Mouse (Mus musculus) left cerebral cortex, postnatal 10 days (tissue): ENCODE data around the gene Nr6a1. TPM values are rescaled to one million over a fixed set of nuclear protein-coding genes. Genes with fewer than 3 reads are reported as not detected.

Source experiments
- DNase-seq, 2 experiments: peaks; one replicate each; pipeline ENCODE4 v3.0.0; 2021 to 2022; ENCODE audit warnings: low spot score in 2 of 2, mixed read lengths in 1 of 2; ENCODE audit errors: extremely low spot score in 1 of 2
- intact Hi-C: fragments of 180-260 bp; cut with DNase I; formaldehyde crosslinking; loops from one replicate; pipeline ENCODE4 v1.15.1; 2025
- total RNA-seq, 2 experiments: library from RNA; stranded (reverse); gene quantifications; 2 replicates each; pipeline ENCODE4 v1.2.3; 2021

Gene Nr6a1
- 1 to 10 TPM; 5.3 to 5.8 TPM for total RNA-seq

DNA sequence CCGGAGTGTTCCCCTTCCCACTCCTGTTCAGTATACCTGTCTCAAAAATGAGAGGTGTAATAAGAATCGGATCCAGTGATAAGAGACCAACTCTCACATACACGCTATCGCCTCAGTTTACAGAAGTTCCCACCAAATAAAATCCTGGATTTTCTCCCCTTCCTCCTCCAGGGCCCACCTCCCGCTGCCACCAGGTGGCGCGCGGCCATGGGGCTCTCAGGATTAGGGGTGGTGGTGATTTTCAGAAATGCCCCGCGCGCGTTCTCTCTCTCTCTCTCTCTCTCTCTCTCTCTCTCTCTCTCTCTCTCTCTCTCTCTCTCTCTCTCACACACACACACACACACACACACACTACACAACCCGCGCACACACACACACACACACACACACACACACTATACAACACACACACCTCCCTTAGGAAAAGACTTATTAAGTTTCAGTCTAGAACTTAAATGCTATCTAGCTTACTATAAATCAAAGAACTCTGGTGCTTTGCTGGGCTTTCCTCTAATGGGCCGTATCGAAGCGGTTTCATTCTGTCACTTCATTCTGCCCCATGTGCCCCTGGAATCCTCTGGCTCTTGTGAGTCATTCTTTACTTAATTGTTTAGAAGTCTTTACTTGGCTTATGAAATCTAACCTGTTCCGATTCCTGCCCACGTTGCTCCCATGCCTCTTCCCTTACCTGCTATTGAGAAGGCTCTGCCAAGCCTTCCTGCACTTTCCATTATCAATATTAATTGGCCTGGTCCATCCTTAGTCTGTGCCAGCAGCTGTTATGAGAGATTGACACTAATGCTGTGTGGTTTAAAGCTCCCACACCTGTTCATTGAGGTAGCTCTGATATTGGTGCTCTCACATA lies at the start of gene Nr6a1:
Gene Nr6a1 (minus strand): TSS at position 574 of the 865 bp plus-strand sequence.
- intact Hi-C loops: loop anchor here (2.0 kb wide), 1 partner anchor 69 kb away; the partner anchor contains the start of gene Wdr38

DNA sequence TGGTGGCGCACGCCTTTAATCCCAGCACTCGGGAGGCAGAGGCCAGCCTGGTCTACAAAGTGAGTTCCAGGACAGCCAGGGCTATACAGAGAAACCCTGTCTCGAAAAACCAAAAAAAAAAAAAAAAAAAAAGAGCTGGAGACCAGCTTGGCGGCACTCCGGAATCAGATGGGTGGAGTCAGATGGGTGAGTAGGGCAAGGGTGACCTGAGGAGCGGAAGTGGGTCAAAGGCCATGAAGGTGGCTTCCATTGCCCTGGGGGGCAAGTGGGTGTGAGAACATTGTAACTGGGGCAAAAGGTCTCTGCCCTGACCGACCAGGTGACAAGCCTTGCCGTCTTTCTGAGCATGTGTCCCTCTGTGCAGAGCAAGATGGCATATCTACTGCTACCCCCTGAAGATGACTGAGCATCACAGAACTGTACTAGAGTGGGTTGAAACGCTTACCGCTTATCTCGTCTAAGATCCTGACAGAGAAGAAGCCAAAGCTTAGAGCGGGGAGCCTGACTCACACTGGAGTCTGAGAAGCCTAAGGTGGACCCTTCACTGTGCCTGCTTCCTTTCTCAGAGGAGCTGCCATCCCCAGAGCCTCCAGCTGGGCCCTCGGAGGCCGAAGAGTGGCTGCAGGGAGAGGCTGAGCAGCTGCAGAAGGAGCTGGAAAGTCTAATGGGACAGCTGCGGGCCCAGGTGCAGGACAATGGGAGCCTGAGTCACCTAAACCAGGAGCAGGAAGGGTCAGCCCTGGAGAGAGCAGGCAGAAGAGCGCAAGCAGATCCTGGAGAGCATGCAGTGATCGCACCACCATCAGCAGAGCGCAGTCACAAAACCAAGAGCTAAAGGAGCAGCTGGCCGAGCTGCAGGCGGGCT lies 48.7 kb upstream of the Nr6a1 start:
- no peak for DNase-seq
- intact Hi-C loops: no loop called here

More for the DNA sequence above, at the start of gene Nr6a1:
- DNase-seq: peak in 1 of 2 experiments; percentile 84

DNA sequence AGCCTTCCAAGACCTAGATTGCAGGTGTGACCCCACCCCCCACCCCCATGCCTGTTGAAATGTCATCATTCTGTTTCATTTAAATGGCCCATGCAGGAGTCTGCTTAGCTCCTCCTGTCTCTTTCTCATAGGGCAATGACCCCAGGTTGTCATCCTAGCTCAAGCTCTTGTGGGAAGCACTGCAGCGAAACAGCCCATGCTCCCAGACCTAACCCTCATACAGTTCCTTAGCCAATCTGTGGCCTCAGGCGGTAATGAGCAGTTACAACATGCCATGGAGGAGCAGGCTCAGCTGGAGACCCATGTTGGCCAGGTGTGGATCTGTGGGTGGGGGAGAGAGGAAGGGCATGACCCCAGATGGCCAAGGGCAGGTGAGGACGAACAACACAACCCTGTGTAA lies 47.7 kb upstream of the Nr6a1 start:
- DNase-seq: no peak
- intact Hi-C loops: no loop called here

DNA sequence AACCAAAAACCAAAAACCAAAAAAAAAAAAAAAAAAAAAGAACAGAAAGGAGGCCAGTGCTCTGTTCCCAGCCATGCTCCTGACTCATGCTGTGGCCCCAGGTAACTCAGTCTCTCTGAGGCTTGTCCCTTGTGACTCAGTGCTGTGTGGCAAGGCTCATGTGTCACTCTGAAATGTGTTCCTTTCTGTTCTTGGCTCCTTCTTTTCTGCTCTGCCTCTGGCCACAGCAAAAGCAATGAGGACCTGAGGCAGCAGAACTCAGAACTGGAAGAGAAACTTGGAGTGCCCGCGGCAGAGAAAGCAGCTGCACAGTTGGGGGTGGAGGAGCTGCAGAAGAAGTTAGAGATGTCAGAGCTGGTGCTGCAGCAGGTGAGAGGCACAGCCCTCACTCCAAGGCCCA lies 46.7 kb upstream of the Nr6a1 start:
- no peak for DNase-seq
- intact Hi-C loops: no loop called here

DNA sequence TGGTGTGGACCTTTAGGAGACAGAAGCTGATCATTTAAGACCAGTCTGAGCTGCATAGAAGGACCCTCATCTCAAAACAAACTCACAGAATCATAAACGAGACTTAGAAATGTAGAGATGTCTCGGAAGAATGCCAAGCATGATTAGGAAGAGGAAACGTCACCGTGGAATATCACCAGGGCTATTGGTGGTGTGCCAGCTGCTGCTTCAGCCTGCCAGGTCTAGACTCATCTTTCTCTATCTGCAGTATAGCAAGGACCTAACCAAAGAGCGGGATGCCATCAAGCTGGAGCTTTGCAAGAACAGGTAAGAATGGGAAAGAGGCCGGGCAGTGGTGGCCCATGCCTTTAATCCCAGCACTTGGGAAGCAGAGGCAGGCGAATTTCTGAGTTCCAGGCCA lies 46.2 kb upstream of the Nr6a1 start:
- DNase-seq: no peak
- intact Hi-C loops: no loop called here

DNA sequence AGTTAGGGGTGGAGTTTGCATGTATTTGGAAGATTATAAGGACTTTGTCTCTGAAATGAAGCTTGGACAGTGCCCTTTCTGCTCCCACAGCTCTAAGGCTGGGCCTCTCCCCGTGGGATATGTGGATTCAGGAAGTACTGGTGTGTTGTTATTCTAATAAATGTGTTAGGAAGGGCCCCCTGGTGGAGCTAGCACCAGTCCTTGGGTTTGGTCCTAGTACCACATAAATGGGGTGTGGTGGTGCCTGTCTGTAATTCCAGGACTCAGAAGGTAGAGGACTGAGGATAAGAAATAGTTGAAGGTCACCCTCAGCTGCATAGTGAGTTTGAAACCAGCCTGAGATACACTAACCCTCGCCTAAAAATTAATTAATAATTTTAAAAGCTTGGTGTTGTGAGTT lies 45.7 kb upstream of the Nr6a1 start:
- DNase-seq: no peak
- intact Hi-C loops: no loop called here

DNA sequence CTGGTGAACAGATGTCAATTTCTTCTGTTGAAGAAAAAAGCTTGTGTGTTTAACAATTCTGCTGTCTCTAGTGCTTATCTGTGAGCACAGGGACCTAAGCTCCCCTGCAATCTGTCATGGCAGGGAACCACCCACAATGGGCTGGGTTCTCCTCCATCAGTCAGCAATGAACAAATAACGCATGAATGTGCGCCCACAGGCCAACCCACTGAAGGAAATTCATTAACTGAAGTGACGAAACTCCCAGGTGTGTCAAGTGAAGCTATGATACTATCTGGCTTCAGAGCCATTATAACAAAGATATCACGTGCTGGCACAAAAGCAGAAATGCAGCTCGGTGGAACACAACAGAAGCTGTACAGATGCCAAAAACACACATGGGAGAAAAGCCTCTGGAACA lies 42.6 kb upstream of the Nr6a1 start:
- no peak for DNase-seq
- intact Hi-C loops: no loop called here

DNA sequence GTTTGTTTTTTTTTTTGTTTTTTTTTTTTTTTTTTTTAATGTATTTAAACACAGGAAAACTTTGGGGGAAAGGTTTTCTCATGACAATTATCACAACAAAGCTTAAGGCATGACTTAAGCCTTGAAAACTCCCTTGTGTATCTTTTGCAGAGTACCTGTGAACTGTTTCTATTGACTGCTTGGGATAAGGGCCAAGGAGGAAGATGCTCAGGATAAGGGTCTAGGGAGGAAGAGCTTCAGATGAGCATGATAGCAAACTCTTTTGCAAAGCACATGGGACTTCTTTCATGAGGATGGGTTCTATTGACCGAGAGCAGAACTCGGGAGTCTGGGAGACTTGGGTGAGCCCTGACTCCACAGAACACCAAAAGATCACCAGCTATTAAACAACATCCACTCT lies 42.2 kb upstream of the Nr6a1 start:
- DNase-seq: no peak
- intact Hi-C loops: no loop called here

DNA sequence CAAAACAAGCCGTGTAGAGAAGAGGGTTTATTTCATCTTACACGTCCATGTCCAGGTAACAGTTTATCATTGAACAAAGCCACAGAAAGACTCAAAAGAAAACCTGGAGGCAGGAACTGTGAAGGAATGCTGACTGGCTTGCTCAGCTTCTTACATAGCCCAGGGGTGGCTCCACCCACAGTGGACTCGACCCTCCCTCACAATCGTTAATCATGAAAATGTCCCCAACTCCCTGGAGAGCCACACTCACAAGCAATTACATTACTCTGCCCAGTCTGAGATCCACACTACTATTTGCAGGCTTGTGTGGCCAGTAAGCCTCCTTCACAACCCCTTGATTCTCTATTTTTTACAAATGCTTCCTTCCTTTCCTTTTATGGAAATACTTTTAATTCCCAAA lies 36.7 kb upstream of the Nr6a1 start:
- intact Hi-C loops: no loop called here
- no peak for DNase-seq

DNA sequence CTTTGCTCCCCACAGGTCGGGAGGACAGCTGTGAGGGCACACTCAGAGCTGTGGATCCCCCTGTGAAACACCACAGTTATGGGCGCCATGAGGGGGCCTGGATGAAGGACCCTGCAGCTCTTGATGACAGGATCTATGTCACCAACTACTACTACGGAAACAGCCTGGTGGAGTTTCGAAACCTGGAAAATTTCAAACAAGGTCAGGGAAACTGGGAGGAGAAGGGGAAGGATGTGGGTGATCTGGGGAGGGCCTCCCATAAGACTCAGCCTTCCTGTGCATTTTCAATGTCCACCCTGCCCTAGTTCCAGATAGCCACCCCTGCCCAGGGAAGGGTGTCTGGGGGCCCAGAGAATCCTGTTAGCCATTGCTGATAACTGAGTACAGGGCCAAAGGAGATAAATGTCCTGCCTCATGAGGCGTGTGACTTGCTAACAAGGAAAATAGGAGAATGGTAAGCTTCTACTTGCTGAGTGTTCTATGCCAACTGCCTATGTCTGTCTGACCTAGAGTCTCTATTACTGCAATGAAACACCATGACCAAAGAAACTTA lies 30.3 kb upstream of the Nr6a1 start:
- intact Hi-C loops: no loop called here
- DNase-seq: no peak

DNA sequence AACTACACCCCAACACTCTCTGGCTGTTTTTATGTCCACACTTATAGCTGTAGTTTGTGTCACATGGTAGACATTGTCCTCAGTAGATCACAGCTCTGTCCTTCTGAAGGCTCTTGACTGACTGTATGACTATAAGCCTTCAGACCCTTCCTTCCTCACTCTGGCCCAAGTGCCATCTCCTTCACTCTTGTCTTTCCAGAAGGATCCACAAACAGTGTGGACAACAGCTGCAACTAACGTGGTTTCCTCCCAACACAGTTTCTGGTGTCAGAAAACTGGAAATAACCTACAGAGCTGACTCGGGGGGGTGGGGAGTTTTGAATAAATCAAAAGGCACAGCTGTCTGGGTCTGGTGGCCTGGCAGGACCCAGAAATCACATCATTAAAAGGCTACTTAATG lies 28.6 kb upstream of the Nr6a1 start:
- intact Hi-C loops: no loop called here
- no peak for DNase-seq

DNA sequence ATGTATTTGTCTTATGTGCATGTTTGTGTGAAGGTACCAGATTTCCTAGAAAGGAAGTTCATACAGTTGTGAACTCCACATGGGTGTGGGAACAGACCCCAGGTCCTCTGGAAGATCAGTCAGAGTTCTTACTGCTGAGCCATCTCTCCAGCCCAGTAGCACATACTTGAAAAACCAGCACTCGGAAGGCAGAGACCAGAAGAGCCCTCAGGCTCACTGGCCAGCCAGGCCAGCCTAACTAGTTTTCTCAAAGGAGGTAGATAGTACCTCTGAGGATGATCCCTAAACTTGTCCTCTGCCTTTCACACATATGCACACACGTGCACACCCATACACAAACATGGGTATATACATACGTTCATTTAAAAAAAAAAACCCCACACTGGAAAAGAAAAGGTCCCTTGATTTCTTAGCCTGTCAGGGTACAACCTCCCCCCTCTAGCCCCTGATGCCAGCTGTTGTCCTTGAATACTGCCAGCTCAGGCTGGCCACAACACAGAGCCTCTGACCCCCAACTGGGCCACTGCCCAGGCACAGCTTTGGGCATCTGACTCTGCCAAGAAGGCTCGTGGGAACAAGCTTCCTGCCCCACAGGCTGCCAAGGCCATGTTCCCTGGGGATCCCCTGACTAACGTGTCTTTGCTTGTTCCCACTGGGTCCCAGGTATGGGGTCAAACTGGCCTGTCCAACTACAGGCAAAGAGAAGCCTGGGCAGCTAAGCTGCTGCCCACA lies 25.8 kb upstream of the Nr6a1 start:
- peak; percentile 60 to 66 for DNase-seq
- intact Hi-C loops: no loop called here

DNA sequence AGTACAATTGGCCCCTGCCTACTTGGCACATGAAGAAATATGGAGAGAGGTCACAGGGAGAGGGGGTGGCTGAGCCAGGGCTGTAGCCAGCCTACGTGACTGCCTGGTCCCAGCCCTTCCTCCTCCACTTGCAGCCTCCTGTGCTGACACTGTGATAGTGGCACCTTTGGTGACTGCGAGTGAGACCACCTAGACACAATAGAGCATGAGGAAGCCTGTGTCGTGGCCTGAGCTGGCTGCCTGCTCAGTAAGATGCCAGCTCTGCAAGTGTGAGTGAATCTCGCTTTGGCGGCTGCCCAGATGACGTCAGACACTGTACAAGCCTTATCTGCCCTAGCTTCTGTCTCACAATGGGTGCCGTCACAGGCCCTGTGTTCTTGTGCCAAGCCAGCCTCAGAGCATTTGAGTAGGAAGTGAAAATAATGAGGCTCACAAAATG lies 22.8 kb upstream of the Nr6a1 start:
- peak; percentile 84 to 93 for DNase-seq
- intact Hi-C loops: no loop called here

DNA sequence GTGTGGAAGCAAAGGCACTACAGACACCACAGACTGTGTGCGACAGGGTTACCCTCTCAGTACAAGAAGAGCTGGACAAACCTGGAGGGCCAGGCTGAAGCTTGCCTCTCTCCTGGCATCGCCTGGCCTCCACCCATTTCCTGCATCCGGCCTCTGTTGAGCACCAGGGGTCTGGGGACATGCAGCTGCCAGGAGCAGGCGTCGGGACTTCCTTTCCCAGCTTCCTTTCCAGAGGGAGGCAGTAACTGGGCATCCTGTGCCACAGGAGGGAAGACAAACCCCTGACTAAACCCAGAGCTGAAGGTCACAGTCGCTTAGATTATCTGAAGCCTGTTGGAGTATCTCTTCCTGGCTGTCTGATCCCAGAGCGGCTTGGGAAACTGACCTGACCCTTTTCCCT lies 20.1 kb upstream of the Nr6a1 start:
- DNase-seq: peak in 1 of 2 experiments; percentile 67
- intact Hi-C loops: no loop called here

DNA sequence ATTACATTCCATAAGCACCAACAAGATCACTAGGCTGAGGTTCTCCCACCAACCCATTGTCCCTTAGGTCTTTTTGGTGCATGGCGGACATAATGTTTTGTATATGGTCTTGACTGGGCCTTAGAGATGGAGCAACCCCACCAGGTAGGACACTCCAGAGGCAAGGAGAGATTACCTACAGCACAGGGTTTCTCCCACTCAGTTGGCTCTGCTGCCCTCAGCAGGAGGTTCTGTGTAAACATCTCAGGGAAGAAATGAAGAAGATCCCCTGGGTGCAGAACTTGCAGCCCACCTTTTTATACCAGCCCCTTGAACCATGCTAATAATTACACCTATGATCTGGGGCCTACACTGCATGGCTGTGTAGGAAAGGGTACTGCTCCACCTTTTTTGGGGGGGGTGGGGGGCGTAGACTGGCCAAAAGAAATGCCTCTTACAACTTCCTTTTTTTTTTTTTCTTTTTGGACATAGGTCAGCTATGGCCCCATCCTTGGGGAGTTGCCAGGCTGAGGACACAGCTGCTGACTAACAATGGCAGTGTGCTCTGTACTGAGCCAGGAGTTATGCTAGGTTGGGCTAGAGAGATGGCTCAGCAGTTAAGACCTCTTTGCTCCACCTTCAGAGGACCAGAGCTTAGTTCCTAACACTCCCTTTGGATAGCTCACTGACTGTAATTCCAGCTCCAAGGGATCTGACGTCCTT lies 17.1 kb upstream of the Nr6a1 start:
- intact Hi-C loops: no loop called here
- no peak for DNase-seq

DNA sequence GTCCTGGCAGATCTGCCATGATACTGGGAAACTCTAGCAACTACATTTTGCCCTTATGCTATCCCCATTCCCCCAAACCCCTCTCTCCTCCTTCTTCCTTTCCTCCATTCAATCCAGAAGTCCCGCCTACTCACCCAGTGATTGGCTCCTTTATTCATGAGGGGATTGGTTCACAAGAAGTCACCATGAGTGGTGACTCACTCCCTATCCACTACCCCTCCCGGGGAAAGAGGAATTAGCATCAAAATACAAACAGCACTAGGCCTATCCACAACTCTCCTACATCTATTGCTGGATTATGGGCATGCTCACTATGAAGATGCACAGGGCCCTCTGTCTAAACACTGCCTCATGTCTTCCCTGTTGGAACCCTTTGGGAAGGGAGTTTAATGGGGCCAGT lies 16.5 kb upstream of the Nr6a1 start:
- intact Hi-C loops: no loop called here
- DNase-seq: no peak

DNA sequence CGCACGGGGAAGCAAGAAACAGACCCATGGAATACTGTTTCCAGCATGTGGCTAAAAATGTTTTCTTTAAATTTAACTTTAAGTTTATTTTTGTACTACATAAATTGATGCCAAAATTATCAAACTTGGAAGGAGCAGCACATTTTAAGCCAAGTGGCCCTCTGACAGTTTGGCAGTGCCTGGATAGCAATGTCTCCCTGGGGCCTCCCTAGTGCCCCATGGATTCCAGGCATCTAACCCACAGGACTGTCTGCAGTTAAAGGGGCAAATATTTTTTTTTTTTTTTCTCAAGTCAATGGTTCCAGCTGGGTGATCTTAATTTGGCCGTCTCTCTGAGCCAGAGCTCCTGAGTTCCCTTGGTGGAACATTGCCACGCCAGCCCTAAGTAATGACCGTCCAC lies 15.7 kb upstream of the Nr6a1 start:
- DNase-seq: no peak
- intact Hi-C loops: no loop called here

DNA sequence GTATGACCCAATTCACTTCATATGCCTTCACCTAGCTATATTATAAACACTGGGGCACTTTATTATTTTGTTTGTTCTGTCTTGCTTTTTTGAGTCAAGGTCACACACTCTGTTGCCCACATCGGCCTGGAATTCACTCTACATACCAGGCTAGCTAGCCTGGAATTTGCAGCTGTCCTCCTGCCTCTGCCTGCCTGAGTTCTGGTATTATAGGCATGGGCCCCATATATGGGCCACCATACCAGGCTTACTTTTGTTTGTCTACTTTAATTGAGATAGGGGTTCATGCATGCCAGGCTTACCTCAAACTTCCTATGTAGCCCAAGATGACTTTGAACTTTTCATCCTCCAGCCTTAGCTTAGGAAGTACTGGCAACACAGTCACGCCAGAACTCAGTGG lies 14.4 kb upstream of the Nr6a1 start:
- intact Hi-C loops: no loop called here
- no peak for DNase-seq
